Mouse (Mus musculus) heart, embryonic 14.5 days (tissue): ENCODE measurements at regions not wholly inside any gene's neighbourhood (a gene's known extent, or its start where the extent isn't known, plus 50 kb on each side); places are given as distances from the start of the nearest gene placed in this dataset.

Experiments used
- ATAC-seq: fragments of 200-750 bp; cut with Nextera tagmentation; 2 replicates; pipeline ENCODE4 v1.8.0; 2017; ENCODE audit warnings: low read depth, moderate TSS enrichment; ENCODE audit not compliant: insufficient number of reproducible peaks, insufficient read depth, low FRiP score
- H3K27ac ChIP-seq, 2 experiments: fragments of 200-500 bp in 1 of 2; fragments of 300-500 bp in 1 of 2; sonication (generic) in 1 of 2; replicated peaks in 1 of 2; 2 replicates each; pipeline ENCODE4 v1.5.1; 2012 to 2014; ENCODE audit warnings: low read depth in 2 of 2, low read length in 2 of 2, control low read depth in 1 of 2, mild to moderate bottlenecking in 1 of 2, mixed read lengths in 1 of 2; ENCODE audit not compliant: control insufficient read depth in 1 of 2, insufficient read depth in 1 of 2
- H3K27me3 ChIP-seq: fragments of 300-500 bp; sonication (generic); 2 replicates; pipeline ENCODE4 v1.6.1; 2014; ENCODE audit warnings: mild to moderate bottlenecking, low read length, control low read depth; ENCODE audit not compliant: control insufficient read depth, insufficient read depth
- H3K36me3 ChIP-seq: fragments of 300-500 bp; sonication (generic); 2 replicates; pipeline ENCODE4 v1.6.1; 2014; ENCODE audit warnings: mild to moderate bottlenecking, control low read depth, low read length, mixed read lengths; ENCODE audit not compliant: control insufficient read depth, insufficient read depth
- H3K4me1 ChIP-seq, 2 experiments: fragments of 200-500 bp in 1 of 2; fragments of 300-500 bp in 1 of 2; sonication (generic) in 1 of 2; 2 replicates each; pipeline ENCODE4 v1.6.1; 2012 to 2014; ENCODE audit warnings: low read length in 2 of 2, control low read depth in 1 of 2, mixed read lengths in 1 of 2; ENCODE audit not compliant: control insufficient read depth in 2 of 2, insufficient read depth in 2 of 2
- H3K4me2 ChIP-seq: fragments of 300-500 bp; sonication (generic); 2 replicates; pipeline ENCODE4 v1.6.1; 2014; ENCODE audit warnings: mild to moderate bottlenecking, low read length
- H3K4me3 ChIP-seq, 2 experiments: fragments of 200-500 bp in 1 of 2; fragments of 300-500 bp in 1 of 2; sonication (generic) in 1 of 2; 2 replicates each; pipeline ENCODE4 v1.5.1; 2012 to 2014; ENCODE audit warnings: low read length in 2 of 2, mild to moderate bottlenecking in 2 of 2, control low read depth in 1 of 2, low read depth in 1 of 2, moderate library complexity in 1 of 2; ENCODE audit not compliant: control insufficient read depth in 1 of 2, insufficient read depth in 1 of 2
- H3K9ac ChIP-seq: fragments of 300-500 bp; sonication (generic); 2 replicates; pipeline ENCODE4 v1.6.1; 2014; ENCODE audit warnings: mild to moderate bottlenecking, low read length
- H3K9me3 ChIP-seq: fragments of 300-500 bp; sonication (generic); 2 replicates; pipeline ENCODE4 v1.6.1; 2016; ENCODE audit warnings: low read length, control low read depth; ENCODE audit not compliant: control insufficient read depth
- WGBS: fragments of 180-500 bp; shearing (Covaris S2); extraction: QIAGEN DNeasy Blood & Tissue Kit; methylation state at CpG from one replicate; pipeline ENCODE4 v1.1.7; 2014; 5-methylcytosine and 5-hydroxymethylcytosine counted together

DNA sequence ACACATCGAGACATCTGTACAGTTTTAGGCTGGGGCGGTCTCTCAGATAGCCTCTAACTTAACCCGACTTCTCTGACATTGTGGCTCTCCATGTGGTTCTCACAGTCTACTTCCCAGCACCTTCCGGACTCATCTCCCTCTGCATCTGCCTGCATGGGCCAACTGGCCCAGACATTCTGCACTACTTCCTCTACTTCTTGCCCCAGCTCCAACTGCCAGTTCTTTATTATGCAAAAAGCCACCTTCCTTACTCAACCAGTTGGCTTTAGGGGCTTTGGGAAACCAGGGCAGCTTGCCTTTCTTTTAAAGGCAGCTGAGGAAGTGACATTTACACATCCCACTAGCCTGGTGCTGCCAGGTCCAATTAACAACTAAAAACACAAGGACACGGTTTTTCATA lies 97.1 kb upstream of the Spdye4c start:
- Histone ChIP-seq H3K4me2 (no peak overlapping the region), H3K9ac (no peak overlapping the region), H3K27me3 (no peaks in the 10 kb centered on the region), H3K36me3 (no peaks in the 10 kb centered on the region), H3K4me1 (no peaks in the 10 kb centered on the region), H3K27ac (no peak overlapping the region), H3K4me3 (no peak overlapping the region), H3K9me3 (no peaks in the 10 kb centered on the region)
- 81% methylated on average over 5 of the region's 5 CpGs for WGBS
- no peak for ATAC-seq

DNA sequence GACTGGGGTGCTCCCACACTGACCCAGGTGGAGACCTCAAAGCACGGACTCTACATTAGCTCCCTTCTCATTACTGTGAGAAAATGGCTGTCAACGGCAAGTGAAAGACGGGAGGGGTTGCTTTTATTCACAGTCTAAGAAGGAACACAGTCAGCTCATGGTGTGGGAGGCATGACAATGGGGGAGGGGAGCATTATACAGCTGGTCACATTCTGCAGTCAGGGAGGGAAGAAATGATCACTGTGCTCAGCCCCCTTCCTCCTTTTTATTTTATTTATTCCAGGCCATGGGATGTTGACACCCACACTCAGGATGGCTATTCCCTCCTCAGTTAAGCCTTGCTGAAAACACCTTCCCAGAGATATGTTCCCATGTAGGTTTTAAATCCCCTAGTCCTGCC lies 93.1 kb upstream of the Spdye4c start:
- H3K9ac ChIP-seq, result no peak overlapping the region

GRCm38 (mm10) chr2:128498611-128499010 lies 92.4 kb upstream of the Spdye4c start:
- no peak for ATAC-seq
- no peaks in the 10 kb centered on the region for H3K27me3 ChIP-seq
- 0 out of 4 replicates have a peak, but pooled peaks cover 0 to 5% of the 10 kb centered on the region in 2 experiments for H3K4me1 ChIP-seq
- H3K9ac ChIP-seq, result no peak overlapping the region
- H3K4me2 ChIP-seq, result no peak overlapping the region
- H3K27ac ChIP-seq, result no peak overlapping the region
- WGBS, result 76% methylated on average over 5 of the region's 5 CpGs
- H3K36me3 ChIP-seq, result no peaks in the 10 kb centered on the region
- H3K9me3 ChIP-seq, result no peaks in the 10 kb centered on the region
- no peak overlapping the region for H3K4me3 ChIP-seq

More for the DNA sequence above, 93.1 kb upstream of the Spdye4c start:
- WGBS, result 72% methylated on average over 3 of the region's 3 CpGs
- Histone ChIP-seq H3K9me3 (no peaks in the 10 kb centered on the region), H3K4me2 (no peak overlapping the region), H3K27me3 (no peaks in the 10 kb centered on the region), H3K4me3 (no peak overlapping the region), H3K36me3 (no peaks in the 10 kb centered on the region), H3K4me1 (0 out of 4 replicates have a peak, but pooled peaks cover 0 to under 1% of the 10 kb centered on the region in 2 experiments), H3K27ac (no peak overlapping the region)
- no peak for ATAC-seq

GRCm38 (mm10) chr2:128499575-128500184 lies 91.3 kb upstream of the Spdye4c start:
- H3K4me3 ChIP-seq, result no peak overlapping the region
- 72% methylated on average over 14 of the region's 14 CpGs for WGBS
- no peak for ATAC-seq
- H3K4me1 ChIP-seq, result 0 out of 4 replicates have a peak, but pooled peaks cover 0 to 5% of the 10 kb centered on the region in 2 experiments
- H3K27me3 ChIP-seq, result no peaks in the 10 kb centered on the region
- no peak overlapping the region for H3K27ac ChIP-seq
- H3K4me2 ChIP-seq, result no peak overlapping the region
- H3K36me3 ChIP-seq, result no peaks in the 10 kb centered on the region
- H3K9ac ChIP-seq, result no peak overlapping the region
- no peaks in the 10 kb centered on the region for H3K9me3 ChIP-seq

GRCm38 (mm10) chr2:128502676-128503075 lies 88.3 kb upstream of the Spdye4c start:
- WGBS, result 64% methylated on average over 4 of the region's 4 CpGs
- peaks cover 4% of the 10 kb centered on the region; the same call in 1 of the 2 replicates for H3K9me3 ChIP-seq
- no peaks in the 10 kb centered on the region for H3K27me3 ChIP-seq
- H3K4me1 ChIP-seq, result 0 out of 4 replicates have a peak, but pooled peaks cover 0 to 9% of the 10 kb centered on the region in 2 experiments
- H3K4me2 ChIP-seq, result no peak overlapping the region
- H3K9ac ChIP-seq, result no peak overlapping the region
- no peak overlapping the region for H3K27ac ChIP-seq
- no peak for ATAC-seq
- no peaks in the 10 kb centered on the region for H3K36me3 ChIP-seq
- H3K4me3 ChIP-seq, result no peak overlapping the region

DNA sequence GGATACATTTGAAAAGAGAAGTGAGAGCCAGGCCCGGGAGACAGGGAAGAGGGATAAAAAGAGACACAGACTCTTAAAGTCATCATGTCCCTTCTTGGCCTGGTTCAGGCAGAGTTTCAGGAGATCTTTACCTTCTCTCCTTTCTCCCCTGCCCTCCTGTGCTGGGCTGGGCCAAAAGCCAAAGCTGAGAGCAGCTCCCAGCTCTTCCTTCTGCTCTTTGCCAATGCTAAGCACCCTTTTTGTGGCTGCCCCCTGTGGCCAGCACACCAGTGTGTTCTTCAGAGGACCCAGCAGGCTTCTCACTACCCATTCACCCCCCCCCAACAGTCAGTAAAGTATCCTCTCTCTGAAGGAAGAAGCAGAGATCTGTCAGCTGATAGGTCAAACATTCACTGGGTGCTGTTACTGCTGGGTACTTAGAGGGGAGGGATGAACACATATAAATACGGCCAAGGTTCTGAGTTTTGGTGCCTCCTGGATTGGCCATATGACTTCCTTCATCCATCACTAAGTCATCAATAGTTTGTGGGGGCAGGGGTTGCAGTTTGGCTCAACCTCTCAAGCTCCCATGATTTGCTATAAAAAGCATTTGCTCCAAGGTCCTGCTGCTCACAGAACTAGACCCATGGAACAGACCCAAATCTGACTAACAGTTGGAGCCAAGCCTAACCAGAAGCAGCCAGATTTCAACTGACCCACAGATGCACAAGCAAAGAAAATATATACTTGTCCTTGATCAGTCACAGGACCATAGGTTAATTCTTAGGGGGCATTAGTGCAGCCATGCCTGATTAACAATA lies 87.7 kb upstream of the Spdye4c start:
- Histone ChIP-seq H3K27me3 (no peaks in the 10 kb centered on the region), H3K4me1 (peaks cover 4 to 14% of the 10 kb centered on the region in 2 experiments), H3K36me3 (no peaks in the 10 kb centered on the region), H3K9ac (no peak overlapping the region), H3K27ac (no peak overlapping the region), H3K4me2 (no peak overlapping the region), H3K9me3 (peaks cover 4% of the 10 kb centered on the region; the same call in 1 of the 2 replicates), H3K4me3 (no peak overlapping the region)
- WGBS, result 81% methylated on average over 2 of the region's 2 CpGs
- no peak for ATAC-seq

DNA sequence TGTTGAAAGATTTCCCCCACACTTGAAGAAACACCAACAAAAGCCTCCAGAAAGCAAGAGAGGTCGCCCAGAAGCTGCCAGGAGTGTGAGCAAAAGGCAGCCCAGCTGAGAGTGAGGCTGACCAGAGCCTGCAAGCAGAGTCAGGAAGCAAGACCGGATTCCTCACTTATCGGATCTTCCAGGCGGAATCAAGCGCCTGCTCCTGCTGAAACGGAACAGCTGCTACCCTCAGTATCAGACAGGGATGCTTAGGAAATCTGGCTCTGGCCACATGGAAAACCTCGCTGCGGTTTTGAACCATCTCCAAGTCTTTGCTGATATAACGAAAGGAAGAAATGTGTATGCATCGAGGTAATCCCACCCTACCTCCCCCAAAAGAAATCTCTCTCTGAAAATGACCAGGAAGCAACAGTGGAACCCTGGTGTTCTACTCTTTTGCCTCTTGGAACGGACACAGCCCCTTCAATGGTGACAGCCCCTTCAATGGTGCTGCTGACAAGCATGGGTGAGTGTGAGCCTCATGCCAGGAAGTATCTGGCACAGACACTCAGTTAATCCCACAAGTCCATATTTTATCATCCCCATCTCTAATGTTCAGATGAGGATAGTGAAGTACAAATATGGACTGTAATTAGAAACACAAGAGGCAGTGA lies 83.3 kb upstream of the Spdye4c start:
- H3K27me3 ChIP-seq, result no peaks in the 10 kb centered on the region
- peak; percentile 88 for ATAC-seq

More for the DNA sequence above, 83.3 kb upstream of the Spdye4c start:
- Histone ChIP-seq H3K9me3 (peaks cover 4% of the 10 kb centered on the region; the same call in 1 of the 2 replicates), H3K27ac (peak overlapping the region; percentile 75 to 76), H3K9ac (no peak overlapping the region), H3K4me3 (peak overlapping the region in 1 of 2 experiments; percentile 11; a peak in 1 of 4 replicates), H3K4me2 (peak overlapping the region; percentile 54), H3K36me3 (no peaks in the 10 kb centered on the region), H3K4me1 (peaks cover 8 to 20% of the 10 kb centered on the region in 2 experiments)
- 0% methylated on average over 11 of the region's 11 CpGs for WGBS
